Mouse (Mus musculus): Measurements from ENCODE around the gene Grm4. TPM values are rescaled to one million over a fixed set of nuclear protein-coding genes. Genes with fewer than 3 reads are reported as not detected.

The Grm4 gene
- total and polyA plus RNA-seq, 2 experiments from 2014 or later: 10.1 to 34.3 TPM

GRCm38 (mm10) chr17:27561809-27562526, 40.8 kb upstream of the Grm4 start:
- Histone ChIP-seq H3K27ac (no peak overlapping the region), H3K27me3 (ENCODE audit: insufficient read depth, low read length) (no peaks in the 10 kb centered on the region), H3K9me3 (ENCODE audit: low read length) (no peaks in the 10 kb centered on the region), H3K4me1 (ENCODE audit: insufficient read depth, low read length) (peaks cover 25% of the 10 kb centered on the region), H3K4me2 (ENCODE audit: low read depth, low read length) (no peak overlapping the region), H3K9ac (replicated peaks; ENCODE audit: low read length) (no peak overlapping the region), H3K4me3 (ENCODE audit: low read length) (no peak overlapping the region), H3K36me3 (ENCODE audit: insufficient read depth, low read length) (no peaks in the 10 kb centered on the region)
- no peak for DNase-seq (ENCODE audit: low spot score)
- no peak for TF ChIP-seq CTCF (IDR thresholded peaks at IDR 0.05; ENCODE audit: low read depth)
- ATAC-seq: no peak
- 57% methylated on average over 10 of the region's 11 CpGs for WGBS

- H3K27me3 ChIP-seq (ENCODE audit: insufficient read depth, low read length): no peaks in the 10 kb centered on the region
- no peak overlapping the region for H3K9ac ChIP-seq (replicated peaks; ENCODE audit: low read length)
- ATAC-seq (no peak), DNase-seq (ENCODE audit: low spot score) (no peak)
- no peaks in the 10 kb centered on the region for H3K9me3 ChIP-seq (ENCODE audit: low read length)
- no peak overlapping the region for H3K4me3 ChIP-seq (ENCODE audit: low read length)
- H3K27ac ChIP-seq: no peak overlapping the region
- TF ChIP-seq CTCF (IDR thresholded peaks at IDR 0.05; ENCODE audit: low read depth): no peak
- no peaks in the 10 kb centered on the region for H3K36me3 ChIP-seq (ENCODE audit: insufficient read depth, low read length)
- WGBS: 87% methylated on average over 13 of the region's 13 CpGs
- H3K4me2 ChIP-seq (ENCODE audit: low read depth, low read length): no peak overlapping the region
- peaks cover 25% of the 10 kb centered on the region for H3K4me1 ChIP-seq (ENCODE audit: insufficient read depth, low read length)
Observed at GRCm38 (mm10) chr17:27560926-27561480, 39.8 kb upstream of the Grm4 start.

GRCm38 (mm10) chr17:27559596-27559995, 38.4 kb upstream of the Grm4 start:
- Histone ChIP-seq H3K4me3 (ENCODE audit: low read length) (no peak overlapping the region), H3K4me2 (ENCODE audit: low read depth, low read length) (peak overlapping the region; percentile 88; the same call in 1 of the 2 replicates), H3K9ac (replicated peaks; ENCODE audit: low read length) (no peak overlapping the region), H3K9me3 (ENCODE audit: low read length) (no peaks in the 10 kb centered on the region), H3K27ac (no peak overlapping the region), H3K27me3 (ENCODE audit: insufficient read depth, low read length) (no peaks in the 10 kb centered on the region), H3K36me3 (ENCODE audit: insufficient read depth, low read length) (no peaks in the 10 kb centered on the region), H3K4me1 (ENCODE audit: insufficient read depth, low read length) (peaks cover 23% of the 10 kb centered on the region)
- TF ChIP-seq CTCF (IDR thresholded peaks at IDR 0.05; ENCODE audit: low read depth): no peak
- no peak for DNase-seq (ENCODE audit: low spot score)
- ATAC-seq: no peak
- WGBS: 81% methylated on average over 12 of the region's 12 CpGs

GRCm38 (mm10) chr17:27558845-27559244, 37.6 kb upstream of the Grm4 start:
- DNase-seq (ENCODE audit: low spot score) (no peak), ATAC-seq (no peak)
- H3K4me1 ChIP-seq (ENCODE audit: insufficient read depth, low read length): peaks cover 15% of the 10 kb centered on the region
- no peak overlapping the region for H3K27ac ChIP-seq
- H3K27me3 ChIP-seq (ENCODE audit: insufficient read depth, low read length): no peaks in the 10 kb centered on the region
- no peak overlapping the region for H3K9ac ChIP-seq (replicated peaks; ENCODE audit: low read length)
- no peak overlapping the region for H3K4me3 ChIP-seq (ENCODE audit: low read length)
- no peaks in the 10 kb centered on the region for H3K9me3 ChIP-seq (ENCODE audit: low read length)
- peak overlapping the region; percentile 88 for H3K4me2 ChIP-seq (ENCODE audit: low read depth, low read length)
- no peaks in the 10 kb centered on the region for H3K36me3 ChIP-seq (ENCODE audit: insufficient read depth, low read length)
- TF ChIP-seq CTCF (IDR thresholded peaks at IDR 0.05; ENCODE audit: low read depth): no peak
- 20% methylated on average over 5 of the region's 5 CpGs for WGBS

GRCm38 (mm10) chr17:27557927-27558661, 36.9 kb upstream of the Grm4 start:
- ATAC-seq (no peak), DNase-seq (ENCODE audit: low spot score) (peak; percentile 62)
- peaks cover 15% of the 10 kb centered on the region for H3K4me1 ChIP-seq (ENCODE audit: insufficient read depth, low read length)
- H3K4me3 ChIP-seq (ENCODE audit: low read length): peak overlapping the region; percentile 89
- peak overlapping the region; percentile 88 for H3K4me2 ChIP-seq (ENCODE audit: low read depth, low read length)
- peak overlapping the region; percentile 95; the same call in 1 of the 2 replicates for H3K9ac ChIP-seq (replicated peaks; ENCODE audit: low read length)
- TF ChIP-seq CTCF (IDR thresholded peaks at IDR 0.05; ENCODE audit: low read depth): no peak
- peak overlapping the region; percentile 92; the same call in 1 of the 2 replicates for H3K27ac ChIP-seq
- WGBS: 8% methylated on average over 14 of the region's 14 CpGs
- no peaks in the 10 kb centered on the region for H3K27me3 ChIP-seq (ENCODE audit: insufficient read depth, low read length)
- H3K9me3 ChIP-seq (ENCODE audit: low read length): no peaks in the 10 kb centered on the region
- H3K36me3 ChIP-seq (ENCODE audit: insufficient read depth, low read length): no peaks in the 10 kb centered on the region

GRCm38 (mm10) chr17:27557181-27557926, 36.2 kb upstream of the Grm4 start:
- Histone ChIP-seq H3K4me2 (ENCODE audit: low read depth, low read length) (peak overlapping the region; percentile 88), H3K36me3 (ENCODE audit: insufficient read depth, low read length) (no peaks in the 10 kb centered on the region), H3K9ac (replicated peaks; ENCODE audit: low read length) (peak overlapping the region; percentile 95), H3K27ac (peak overlapping the region; percentile 92), H3K27me3 (ENCODE audit: insufficient read depth, low read length) (no peaks in the 10 kb centered on the region), H3K4me1 (ENCODE audit: insufficient read depth, low read length) (peaks cover 15% of the 10 kb centered on the region), H3K9me3 (ENCODE audit: low read length) (no peaks in the 10 kb centered on the region), H3K4me3 (ENCODE audit: low read length) (peak overlapping the region; percentile 89)
- peak; percentile 76 for DNase-seq (ENCODE audit: low spot score)
- peak; percentile 30 for ATAC-seq
- peak; percentile 27; the same call in 1 of the 2 replicates for TF ChIP-seq CTCF (IDR thresholded peaks at IDR 0.05; ENCODE audit: low read depth)
- under 1% methylated on average over 37 of the region's 75 CpGs for WGBS

All from hindbrain, postnatal 0 days (tissue).